Mouse (Mus musculus) limb, embryonic 13.5 days (tissue): Measurements from ENCODE around the gene Cyfip2. TPM values are rescaled to one million over a fixed set of nuclear protein-coding genes. Genes with fewer than 3 reads are reported as not detected.
A peak's percentile ranks its signal among the peaks of the same experiment; 100 is the strongest.

Experiments
- ATAC-seq: fragments of 200-750 bp; cut with Nextera tagmentation; 2 replicates; pipeline ENCODE4 v1.8.0; 2017; ENCODE audit warnings: low read depth, moderate number of reproducible peaks, moderate TSS enrichment; ENCODE audit not compliant: low FRiP score
- H3K27ac ChIP-seq: fragments of 300-500 bp; sonication (generic); 2 replicates; pipeline ENCODE4 v1.5.1; 2015; ENCODE audit warnings: inconsistent platforms, mild to moderate bottlenecking, moderate library complexity
- H3K27me3 ChIP-seq: fragments of 300-500 bp; sonication (generic); 2 replicates; pipeline ENCODE4 v1.6.1; 2015; ENCODE audit warnings: mild to moderate bottlenecking, inconsistent platforms
- H3K36me3 ChIP-seq: fragments of 300-500 bp; sonication (generic); 2 replicates; pipeline ENCODE4 v1.6.1; 2015; ENCODE audit warnings: inconsistent platforms, mild to moderate bottlenecking, moderate library complexity
- H3K4me1 ChIP-seq: fragments of 300-500 bp; sonication (generic); 2 replicates; pipeline ENCODE4 v1.6.1; 2015; ENCODE audit warnings: inconsistent platforms
- H3K4me2 ChIP-seq: fragments of 300-500 bp; sonication (generic); replicated peaks from 2 replicates; pipeline ENCODE4 v1.6.1; 2015; ENCODE audit warnings: inconsistent platforms, mild to moderate bottlenecking, moderate library complexity
- H3K4me3 ChIP-seq: fragments of 300-500 bp; sonication (generic); 2 replicates; pipeline ENCODE4 v1.5.1; 2015; ENCODE audit warnings: moderate library complexity, mild to moderate bottlenecking, inconsistent platforms
- H3K9ac ChIP-seq: fragments of 300-500 bp; sonication (generic); 2 replicates; pipeline ENCODE4 v1.6.1; 2015; ENCODE audit warnings: mild to moderate bottlenecking, inconsistent platforms
- H3K9me3 ChIP-seq: fragments of 300-500 bp; sonication (generic); 2 replicates; pipeline ENCODE4 v1.6.1; 2016; ENCODE audit warnings: inconsistent platforms
- WGBS: fragments of 180-500 bp; shearing (Covaris S2); methylation state at CpG from one replicate; pipeline ENCODE4 v1.1.7; 2015; 5-methylcytosine and 5-hydroxymethylcytosine counted together
- polyA plus RNA-seq: library from polyadenylated mRNA; unstranded; fragments of >200 nt; fragmentation: Nextera tagmentation; extraction: Ambion mirVana; gene quantifications from 2 replicates; pipeline ENCODE4 v1.2.1, GENCODE M21; 2015

The Cyfip2 gene
- polyA plus RNA-seq, 1 experiment from 2014 or later, result 14.1 TPM

- WGBS, result 80% methylated on average over 9 of the region's 9 CpGs
These were observed 6.7 kb downstream of the Cyfip2 start for GRCm38 (mm10) chr11:46305881-46306520.

GRCm38 (mm10) chr11:46304864-46305710, 7.6 kb downstream of the Cyfip2 start:
- H3K27me3 ChIP-seq, result no peaks in the 10 kb centered on the region
- ATAC-seq, result no peak
- peak overlapping the region; percentile 10; the same call in 1 of the 2 replicates for H3K27ac ChIP-seq
- H3K9ac ChIP-seq, result no peak overlapping the region
- no peaks in the 10 kb centered on the region for H3K9me3 ChIP-seq
- H3K4me1 ChIP-seq, result peaks cover 31% of the 10 kb centered on the region
- no peaks in the 10 kb centered on the region for H3K36me3 ChIP-seq
- H3K4me2 ChIP-seq, result no peak overlapping the region
- 64% methylated on average over 9 of the region's 9 CpGs for whole genome bisulfite sequencing
- no peak overlapping the region for H3K4me3 ChIP-seq

More at GRCm38 (mm10) chr11:46305881-46306520, 6.7 kb downstream of the Cyfip2 start:
- peaks cover 39% of the 10 kb centered on the region for H3K4me1 ChIP-seq
- no peaks in the 10 kb centered on the region; the same call in 1 of the 2 replicates for H3K27me3 ChIP-seq
- H3K4me3 ChIP-seq, result no peak overlapping the region
- H3K9me3 ChIP-seq, result no peaks in the 10 kb centered on the region
- H3K4me2 ChIP-seq, result no peak overlapping the region
- no peak overlapping the region for H3K27ac ChIP-seq
- no peak for ATAC-seq
- H3K9ac ChIP-seq, result no peak overlapping the region
- H3K36me3 ChIP-seq, result no peaks in the 10 kb centered on the region

- H3K9ac ChIP-seq, result no peak overlapping the region
- H3K27ac ChIP-seq, result no peak overlapping the region
- peaks cover 24% of the 10 kb centered on the region for H3K4me1 ChIP-seq
- ATAC-seq, result no peak
- no peaks in the 10 kb centered on the region for H3K27me3 ChIP-seq
- no peaks in the 10 kb centered on the region for H3K9me3 ChIP-seq
- 71% methylated on average over 10 of the region's 10 CpGs for WGBS
- H3K4me3 ChIP-seq, result no peak overlapping the region
- no peaks in the 10 kb centered on the region for H3K36me3 ChIP-seq
- no peak overlapping the region for H3K4me2 ChIP-seq
These were observed 8.6 kb downstream of the Cyfip2 start for GRCm38 (mm10) chr11:46304093-46304492.

- Histone ChIP-seq H3K4me3 (no peak overlapping the region), H3K9me3 (no peaks in the 10 kb centered on the region), H3K9ac (no peak overlapping the region), H3K27me3 (no peaks in the 10 kb centered on the region), H3K27ac (no peak overlapping the region), H3K4me2 (no peak overlapping the region), H3K36me3 (no peaks in the 10 kb centered on the region), H3K4me1 (peaks cover 24% of the 10 kb centered on the region)
- no peak for ATAC-seq
- WGBS, result 86% methylated on average over 9 of the region's 9 CpGs
These were observed 10.2 kb downstream of the Cyfip2 start for GRCm38 (mm10) chr11:46302471-46302870.

- Histone ChIP-seq H3K36me3 (no peaks in the 10 kb centered on the region), H3K27me3 (no peaks in the 10 kb centered on the region), H3K27ac (no peak overlapping the region), H3K4me3 (no peak overlapping the region), H3K9ac (no peak overlapping the region), H3K4me1 (peaks cover 24% of the 10 kb centered on the region), H3K9me3 (no peaks in the 10 kb centered on the region), H3K4me2 (no peak overlapping the region)
- ATAC-seq, result no peak
- 86% methylated on average over 23 of the region's 23 CpGs for WGBS
These were observed 10.9 kb downstream of the Cyfip2 start for GRCm38 (mm10) chr11:46301579-46302248.

- no peak overlapping the region for H3K27ac ChIP-seq
- H3K9me3 ChIP-seq, result no peaks in the 10 kb centered on the region
- 65% methylated on average over 6 of the region's 6 CpGs for WGBS
- no peaks in the 10 kb centered on the region for H3K27me3 ChIP-seq
- H3K4me2 ChIP-seq, result no peak overlapping the region
- no peaks in the 10 kb centered on the region for H3K36me3 ChIP-seq
- H3K9ac ChIP-seq, result no peak overlapping the region
- ATAC-seq, result no peak
- H3K4me3 ChIP-seq, result no peak overlapping the region
- H3K4me1 ChIP-seq, result peaks cover 18% of the 10 kb centered on the region
These were observed 12.8 kb downstream of the Cyfip2 start for GRCm38 (mm10) chr11:46299901-46300300.

GRCm38 (mm10) chr11:46298889-46299785, 13.5 kb downstream of the Cyfip2 start:
- H3K27me3 ChIP-seq, result no peaks in the 10 kb centered on the region
- no peak for ATAC-seq
- 70% methylated on average over 13 of the region's 13 CpGs for WGBS
- H3K9me3 ChIP-seq, result no peaks in the 10 kb centered on the region
- H3K4me3 ChIP-seq, result no peak overlapping the region
- H3K4me1 ChIP-seq, result peaks cover 16% of the 10 kb centered on the region; the same call in 1 of the 2 replicates
- no peak overlapping the region for H3K4me2 ChIP-seq
- H3K36me3 ChIP-seq, result no peaks in the 10 kb centered on the region
- no peak overlapping the region for H3K27ac ChIP-seq
- no peak overlapping the region for H3K9ac ChIP-seq

GRCm38 (mm10) chr11:46294390-46294789, 18.3 kb downstream of the Cyfip2 start:
- no peak for ATAC-seq
- Histone ChIP-seq H3K9ac (no peak overlapping the region), H3K4me2 (no peak overlapping the region), H3K4me3 (no peak overlapping the region), H3K9me3 (no peaks in the 10 kb centered on the region), H3K27ac (no peak overlapping the region), H3K4me1 (peaks cover 20% of the 10 kb centered on the region; the same call in 1 of the 2 replicates), H3K27me3 (no peaks in the 10 kb centered on the region), H3K36me3 (no peaks in the 10 kb centered on the region)
- 82% methylated on average over 11 of the region's 11 CpGs for WGBS

DNA sequence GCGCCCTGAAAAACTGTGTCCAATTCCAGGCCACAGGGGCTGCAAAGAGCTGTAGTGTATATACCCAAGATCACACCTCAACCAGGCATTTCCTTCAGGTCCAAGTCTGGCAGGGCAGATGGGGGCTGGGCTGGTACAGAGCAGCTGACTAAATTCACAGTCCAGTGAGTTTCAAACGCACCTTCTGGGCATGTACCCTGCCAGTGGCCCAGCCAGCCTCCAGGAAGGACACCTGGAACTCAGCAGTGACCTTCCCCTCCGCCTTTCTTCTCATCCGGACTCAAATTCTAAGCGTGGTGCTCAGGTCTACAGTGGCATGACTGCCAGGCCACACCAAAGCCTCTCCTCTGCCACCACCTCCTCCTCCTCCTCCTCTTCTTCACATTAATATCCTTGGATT, 19.2 kb downstream of the Cyfip2 start:
- Histone ChIP-seq H3K9me3 (no peaks in the 10 kb centered on the region), H3K27ac (no peak overlapping the region), H3K4me3 (no peak overlapping the region), H3K27me3 (no peaks in the 10 kb centered on the region), H3K4me1 (peaks cover 12% of the 10 kb centered on the region; the same call in 1 of the 2 replicates), H3K9ac (no peak overlapping the region), H3K4me2 (no peak overlapping the region), H3K36me3 (no peaks in the 10 kb centered on the region)
- ATAC-seq, result no peak
- 84% methylated on average over 5 of the region's 5 CpGs for WGBS

GRCm38 (mm10) chr11:46290988-46291405, 21.7 kb downstream of the Cyfip2 start:
- Histone ChIP-seq H3K27ac (no peak overlapping the region), H3K9me3 (no peaks in the 10 kb centered on the region), H3K27me3 (no peaks in the 10 kb centered on the region), H3K36me3 (no peaks in the 10 kb centered on the region), H3K4me3 (no peak overlapping the region), H3K4me2 (no peak overlapping the region), H3K9ac (no peak overlapping the region), H3K4me1 (peaks cover 13% of the 10 kb centered on the region; the same call in 1 of the 2 replicates)
- 38% methylated on average over 10 of the region's 10 CpGs for WGBS
- ATAC-seq, result no peak

DNA sequence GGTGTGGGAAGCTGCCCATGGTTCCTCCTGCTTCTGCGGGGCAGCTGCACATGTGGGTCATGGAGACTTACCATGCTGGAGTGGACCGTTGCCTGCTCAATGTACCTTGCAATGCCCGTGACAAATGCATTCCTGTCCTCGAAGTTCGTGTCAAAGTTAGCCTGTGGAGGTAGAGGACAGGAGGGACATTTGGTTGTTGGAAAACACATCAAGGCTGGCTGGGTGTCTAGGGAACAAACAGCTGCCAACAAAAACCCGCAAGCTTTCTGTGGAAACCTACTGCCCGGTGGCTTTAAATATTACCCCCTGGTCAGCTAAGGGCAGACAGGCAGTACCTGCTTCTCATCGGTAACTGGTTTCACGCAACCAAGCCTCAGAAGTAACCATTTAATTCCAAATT, 23.1 kb downstream of the Cyfip2 start:
- Histone ChIP-seq H3K4me2 (no peak overlapping the region), H3K4me3 (no peak overlapping the region), H3K27me3 (no peaks in the 10 kb centered on the region), H3K27ac (no peak overlapping the region), H3K36me3 (peaks cover 3% of the 10 kb centered on the region; the same call in 1 of the 2 replicates), H3K9ac (no peak overlapping the region), H3K9me3 (no peaks in the 10 kb centered on the region), H3K4me1 (peaks cover 12% of the 10 kb centered on the region; the same call in 1 of the 2 replicates)
- WGBS, result 87% methylated on average over 9 of the region's 9 CpGs
- no peak for ATAC-seq
